Mouse (Mus musculus): ENCODE measurements around the gene Cacna2d1. TPM values are rescaled to one million over a fixed set of nuclear protein-coding genes. Genes with fewer than 3 reads are reported as not detected.

The Cacna2d1 gene
- total and polyA plus RNA-seq, 3 experiments: 0.08 to 0.13 TPM; not detected in 1

GRCm38 (mm10) chr5:16277058-16277457 lies 342.6 kb downstream of the Cacna2d1 start:
- no peaks in the 10 kb centered on the region for H3K9me3 ChIP-seq (replicated peaks; ENCODE audit: insufficient read depth, low read length)
- TF ChIP-seq CTCF (IDR thresholded peaks at IDR 0.05 in 2 of 3, conservative IDR thresholded peaks at IDR 0.05 in 1 of 3; ENCODE audit: control insufficient read depth in 1 of 3, insufficient read depth in 1 of 3, low read depth in 2 of 3, low read length in 3 of 3, poor library complexity in 1 of 3, severe bottlenecking in 1 of 3) (no peak), MEF2A (IDR thresholded peaks at IDR 0.05; ENCODE audit: extremely low read depth, insufficient replicate concordance, low read depth, low read length, poor library complexity, severe bottlenecking) (no peak), MYC (IDR thresholded peaks at IDR 0.05; ENCODE audit: low read depth, low read length) (no peak), SIN3A (IDR thresholded peaks at IDR 0.05; ENCODE audit: low read length) (no peak)
- no peak for DNase-seq (ENCODE audit: low read depth, low spot score)
- H3K27me3 ChIP-seq (ENCODE audit: control insufficient read depth in 1 of 2, insufficient read depth in 2 of 2, low read length in 2 of 2): no peaks in the 10 kb centered on the region
- H3K36me3 ChIP-seq (ENCODE audit: control insufficient read depth in 1 of 2, insufficient read depth in 2 of 2, low read length in 2 of 2): no peaks in the 10 kb centered on the region
- H3K4me3 ChIP-seq (ENCODE audit: control insufficient read depth in 1 of 2, insufficient read depth in 1 of 2, low read depth in 2 of 2, low read length in 2 of 2): no peak overlapping the region
- H3K79me2 ChIP-seq (ENCODE audit: control insufficient read depth, insufficient read depth, low read length, poor library complexity): no peaks in the 10 kb centered on the region
- H3K4me1 ChIP-seq (ENCODE audit: control insufficient read depth in 1 of 2, insufficient read depth in 2 of 2, low read length in 2 of 2): no peaks in the 10 kb centered on the region
- no peak overlapping the region for H3K27ac ChIP-seq (ENCODE audit: control insufficient read depth, low read depth, low read length)
- no peak overlapping the region for H3K9ac ChIP-seq (ENCODE audit: control insufficient read depth, low read depth, low read length, poor library complexity, severe bottlenecking)

GRCm38 (mm10) chr5:16281229-16281628 lies 346.7 kb downstream of the Cacna2d1 start:
- TF ChIP-seq GATA1 (IDR thresholded peaks at IDR 0.05; ENCODE audit: low read depth, low read length) (no peak), MYB (IDR thresholded peaks at IDR 0.05; ENCODE audit: low read depth, low read length) (no peak), TBP (IDR thresholded peaks at IDR 0.05; ENCODE audit: low read depth, low read length) (no peak), MAZ (IDR thresholded peaks at IDR 0.05; ENCODE audit: low read depth, low read length) (no peak), JUND (IDR thresholded peaks at IDR 0.05; ENCODE audit: low read depth, low read length) (no peak), NELFE (IDR thresholded peaks at IDR 0.05; ENCODE audit: low read depth, low read length) (no peak), MEF2A (IDR thresholded peaks at IDR 0.05; ENCODE audit: extremely low read depth, insufficient replicate concordance, low read depth, low read length, poor library complexity, severe bottlenecking) (no peak), ETS1 (IDR thresholded peaks at IDR 0.05; ENCODE audit: low read depth, low read length) (no peak), NRF1 (IDR thresholded peaks at IDR 0.05; ENCODE audit: insufficient read depth, low read depth, low read length, poor library complexity, severe bottlenecking) (no peak), MAFK (IDR thresholded peaks at IDR 0.05; ENCODE audit: borderline replicate concordance, low read depth, low read length) (no peak), CHD1 (IDR thresholded peaks at IDR 0.05; ENCODE audit: low read depth, low read length) (no peak), USF1 (IDR thresholded peaks at IDR 0.05; ENCODE audit: low read depth, low read length) (no peak), TAL1 (IDR thresholded peaks at IDR 0.05; ENCODE audit: low read length) (no peak), MXI1 (IDR thresholded peaks at IDR 0.05; ENCODE audit: low read depth, low read length) (no peak), CTCF (IDR thresholded peaks at IDR 0.05 in 2 of 3, conservative IDR thresholded peaks at IDR 0.05 in 1 of 3; ENCODE audit: control insufficient read depth in 1 of 3, insufficient read depth in 1 of 3, low read depth in 2 of 3, low read length in 3 of 3, poor library complexity in 1 of 3, severe bottlenecking in 1 of 3) (no peak), POLR2AphosphoS5 (IDR thresholded peaks at IDR 0.05; ENCODE audit: borderline replicate concordance, low read depth, low read length) (no peak), EP300 (IDR thresholded peaks at IDR 0.05; ENCODE audit: low read depth in 1 of 2, low read length in 2 of 2) (no peak), SMC3 (IDR thresholded peaks at IDR 0.05; ENCODE audit: low read depth, low read length) (no peak)
- H3K79me2 ChIP-seq (ENCODE audit: control insufficient read depth, insufficient read depth, low read length, poor library complexity): no peaks in the 10 kb centered on the region
- no peak overlapping the region for H3K4me3 ChIP-seq (ENCODE audit: control insufficient read depth in 1 of 2, insufficient read depth in 1 of 2, low read depth in 2 of 2, low read length in 2 of 2)
- no peaks in the 10 kb centered on the region for H3K4me1 ChIP-seq (ENCODE audit: control insufficient read depth in 1 of 2, insufficient read depth in 2 of 2, low read length in 2 of 2)
- H3K9me3 ChIP-seq (replicated peaks; ENCODE audit: insufficient read depth, low read length): no peaks in the 10 kb centered on the region
- no peak overlapping the region for H3K9ac ChIP-seq (ENCODE audit: control insufficient read depth, low read depth, low read length, poor library complexity, severe bottlenecking)
- H3K27me3 ChIP-seq (ENCODE audit: control insufficient read depth in 1 of 2, insufficient read depth in 2 of 2, low read length in 2 of 2): no peaks in the 10 kb centered on the region
- no peak overlapping the region for H3K27ac ChIP-seq (ENCODE audit: control insufficient read depth, low read depth, low read length)
- no peak for DNase-seq (ENCODE audit: low read depth, low spot score)
- no peaks in the 10 kb centered on the region for H3K36me3 ChIP-seq (ENCODE audit: control insufficient read depth in 1 of 2, insufficient read depth in 2 of 2, low read length in 2 of 2)
